Mouse (Mus musculus) inflammation-experienced regulatory T-cells, adult 6 months (primary cell): ENCODE data around the gene Mdc1. TPM values are rescaled to one million over a fixed set of nuclear protein-coding genes. Genes with fewer than 3 reads are reported as not detected.
A peak's percentile ranks its signal among the peaks of the same experiment; 100 is the strongest.

Experiments used
- ATAC-seq: one replicate; pipeline ENCODE4 v1.8.0; 2017
- polyA plus RNA-seq, 3 experiments: library from polyadenylated mRNA; unstranded; fragments of 100-300 nt; shearing (Covaris generic); gene quantifications; one replicate each; pipeline ENCODE4 v1.2.1; 2017

Gene Mdc1
- polyA plus RNA-seq: 10 to 100 TPM in 1 of 3 experiments, 1 to 10 TPM in 2; 6.1 to 10.7 (median 7.1) TPM

- peak; percentile 85 for ATAC-seq
Measured at GRCm38 (mm10) chr17:35841076-35841950, at the start of gene Mdc1. Gene Mdc1, plus strand, starts transcription at chr17:35841515.

GRCm38 (mm10) chr17:35792837-35793236 lies 48.5 kb upstream of the Mdc1 start:
- ATAC-seq: no peak

- ATAC-seq: no peak
Measured at GRCm38 (mm10) chr17:35795099-35795498, 46.2 kb upstream of the Mdc1 start.

- ATAC-seq: no peak
Measured at GRCm38 (mm10) chr17:35795656-35796055, 45.7 kb upstream of the Mdc1 start.

GRCm38 (mm10) chr17:35796835-35797234 lies 44.5 kb upstream of the Mdc1 start:
- no peak for ATAC-seq

GRCm38 (mm10) chr17:35800905-35801304 lies 40.4 kb upstream of the Mdc1 start:
- ATAC-seq: no peak

GRCm38 (mm10) chr17:35803020-35803419 lies 38.3 kb upstream of the Mdc1 start:
- no peak for ATAC-seq

GRCm38 (mm10) chr17:35803858-35804399 lies 37.4 kb upstream of the Mdc1 start:
- ATAC-seq: no peak

- ATAC-seq: no peak
Measured at GRCm38 (mm10) chr17:35808073-35808472, 33.2 kb upstream of the Mdc1 start.

- no peak for ATAC-seq
Measured at GRCm38 (mm10) chr17:35809395-35809794, 31.9 kb upstream of the Mdc1 start.

- ATAC-seq: no peak
Measured at GRCm38 (mm10) chr17:35810900-35811648, 30.2 kb upstream of the Mdc1 start.

- no peak for ATAC-seq
Measured at GRCm38 (mm10) chr17:35812307-35812706, 29.0 kb upstream of the Mdc1 start.

- ATAC-seq: no peak
Measured at GRCm38 (mm10) chr17:35812736-35813135, 28.6 kb upstream of the Mdc1 start.

- ATAC-seq: no peak
Measured at GRCm38 (mm10) chr17:35813245-35813647, 28.1 kb upstream of the Mdc1 start.

- peak; percentile 41 for ATAC-seq
Measured at GRCm38 (mm10) chr17:35813653-35814052, 27.7 kb upstream of the Mdc1 start.

- no peak for ATAC-seq
Measured at GRCm38 (mm10) chr17:35814678-35815077, 26.6 kb upstream of the Mdc1 start.

GRCm38 (mm10) chr17:35815836-35816235 lies 25.5 kb upstream of the Mdc1 start:
- ATAC-seq: no peak

GRCm38 (mm10) chr17:35816686-35817085 lies 24.6 kb upstream of the Mdc1 start:
- ATAC-seq: no peak

- no peak for ATAC-seq
Measured at GRCm38 (mm10) chr17:35817226-35817625, 24.1 kb upstream of the Mdc1 start.

GRCm38 (mm10) chr17:35820111-35820510 lies 21.2 kb upstream of the Mdc1 start:
- ATAC-seq: no peak

- ATAC-seq: no peak
Measured at GRCm38 (mm10) chr17:35821439-35822430, 19.6 kb upstream of the Mdc1 start, which contains the start of gene Ier3. Gene Ier3, plus strand, starts transcription at chr17:35821684.

- no peak for ATAC-seq
Measured at GRCm38 (mm10) chr17:35822564-35822963, 18.8 kb upstream of the Mdc1 start.
